Mouse (Mus musculus) leukemia stem cell, adult 10-12 weeks (primary cell): ENCODE data around the gene Sipa1l3. TPM values are rescaled to one million over a fixed set of nuclear protein-coding genes. Genes with fewer than 3 reads are reported as not detected.

Experiments used
- polyA plus RNA-seq: library from polyadenylated mRNA; stranded (reverse); fragments of >175 nt; gene quantifications from 2 replicates; pipeline ENCODE4 v1.2.3, GENCODE M21; 2012; ENCODE audit warnings: low replicate concordance

Gene Sipa1l3
- polyA plus RNA-seq: 198 and 326 TPM in 2 replicates

GRCm38 (mm10) chr7:29518421-29519210 is at the start of gene Sipa1l3:
TSS of gene Sipa1l3 (minus strand) at chr7:29518641.

GRCm38 (mm10) chr7:29303738-29304462 is 214.5 kb downstream of the Sipa1l3 start, which contains the start of gene Dpf1:
TSS of gene Dpf1 (plus strand) at chr7:29303951.

DNA sequence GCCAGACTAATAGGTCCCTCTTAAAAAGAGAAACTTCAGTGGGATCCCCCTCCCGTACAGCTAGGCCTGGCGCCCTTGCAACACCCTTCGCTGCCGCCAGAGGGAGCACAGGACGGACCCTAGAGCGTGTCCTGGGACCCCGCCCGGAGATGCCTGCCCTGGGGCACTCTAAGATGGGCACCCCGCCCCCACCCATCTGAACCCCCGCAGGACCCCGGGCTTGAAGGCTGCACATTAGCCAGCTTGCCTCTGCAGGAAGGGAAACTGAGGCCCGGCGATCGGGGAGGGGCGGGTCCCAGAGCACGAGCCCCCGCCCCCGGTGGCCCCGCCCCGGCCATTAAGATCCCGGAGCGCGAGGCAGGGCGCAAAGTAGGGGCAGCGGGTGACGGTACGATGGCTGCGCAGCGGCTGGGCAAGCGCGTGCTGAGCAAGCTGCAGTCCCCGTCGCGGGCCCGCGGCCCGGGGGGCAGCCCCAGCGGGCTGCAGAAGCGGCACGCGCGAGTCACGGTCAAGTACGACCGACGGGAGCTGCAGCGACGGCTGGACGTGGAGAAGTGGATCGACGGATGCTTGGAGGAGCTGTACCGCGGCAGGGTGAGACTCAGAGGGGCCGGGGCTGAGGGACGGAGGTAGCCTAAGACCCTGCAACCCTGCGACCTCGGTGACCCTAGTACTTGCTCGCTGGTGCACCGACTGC is 229.4 kb downstream of the Sipa1l3 start, which contains the start of gene Ppp1r14a:
TSS of gene Ppp1r14a (plus strand) at position 367 of the 697 bp plus-strand sequence.

DNA sequence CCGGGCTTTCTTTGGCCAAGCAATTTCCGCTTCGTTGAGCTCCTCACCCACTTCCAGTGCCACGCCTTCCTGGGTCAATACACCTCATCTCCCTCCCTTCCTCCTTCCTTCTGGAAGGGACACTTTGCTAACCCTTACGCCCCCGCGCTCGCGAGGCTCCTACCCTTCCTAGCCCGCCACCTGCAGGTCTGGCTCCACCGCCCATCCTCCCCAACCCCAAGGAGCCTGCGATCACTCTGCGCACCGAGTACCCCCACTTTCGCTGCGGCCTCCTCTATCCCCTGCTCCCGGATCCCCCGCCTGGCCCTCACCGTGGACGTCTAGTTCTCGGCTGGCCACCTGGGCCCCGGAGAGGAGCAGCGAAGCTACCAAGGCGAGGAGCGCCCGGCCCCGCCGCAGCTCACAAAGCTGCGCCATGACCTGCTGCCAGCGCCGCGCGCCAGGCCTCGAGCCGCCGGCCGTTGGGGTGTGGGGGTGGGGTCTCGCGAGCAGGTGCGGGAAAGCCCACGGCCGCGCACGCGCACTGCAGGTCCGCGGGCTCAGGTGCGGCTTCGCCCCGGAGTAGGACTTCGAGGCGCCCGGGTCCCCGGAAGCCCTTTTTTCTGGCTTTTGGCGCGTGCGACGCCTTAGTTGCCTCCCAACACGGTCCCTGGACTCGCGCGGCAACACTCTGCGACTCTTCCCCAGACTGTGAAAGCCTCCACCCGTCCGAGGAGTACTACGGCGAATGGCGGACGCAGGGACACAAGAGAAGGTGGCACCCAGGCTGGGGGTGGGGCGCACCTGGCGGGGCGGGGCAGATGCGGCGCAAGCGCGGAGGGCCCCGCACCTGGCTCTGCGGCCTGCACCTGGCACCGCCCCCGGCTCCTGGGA is 237.0 kb downstream of the Sipa1l3 start, which contains the start of gene Spint2:
TSS of gene Spint2 (minus strand) at position 712 of the 873 bp plus-strand sequence.

Other genes starting within 250 kb of the Sipa1l3 start
- gene Spint2, start 236.7 kb downstream of the Sipa1l3 start, polyA plus RNA-seq: 28.4 and 81.0 TPM in 2 replicates
- gene Ppp1r14a, start 229.3 kb downstream of the Sipa1l3 start, polyA plus RNA-seq: 3.5 and 20.1 TPM in 2 replicates
- 42.7 and 46.6 TPM in 2 replicates for gene Dpf1, start 214.7 kb downstream of the Sipa1l3 start, polyA plus RNA-seq
- gene Catsperg2, start 208.4 kb upstream of the Sipa1l3 start, polyA plus RNA-seq: not detected in 2 replicates
- gene Zfp84, start 249.9 kb upstream of the Sipa1l3 start, polyA plus RNA-seq: 0.28 and 2.1 TPM in 2 replicates